Mouse (Mus musculus): Measurements from ENCODE around the gene Ppp1r27. TPM values are rescaled to one million over a fixed set of nuclear protein-coding genes. Genes with fewer than 3 reads are reported as not detected.
A peak's percentile ranks its signal among the peaks of the same experiment; 100 is the strongest.
"Not testable (repeated sequence)": the region's sequence is repeated elsewhere in the genome, so short reads cannot be mapped to it uniquely, and the experiment has no call there.

The Ppp1r27 gene
- not detected in 2 replicates for polyA plus RNA-seq (2014; fragmentation: Nextera tagmentation; extraction: Ambion mirVana)

GRCm38 (mm10) chr11:120550810-120551440 lies at the start of gene Ppp1r27:
Gene Ppp1r27, minus strand, starts transcription at chr11:120551132.
- H3K27me3 ChIP-seq (replicated peaks; ENCODE audit: control insufficient read depth, insufficient read depth, low read length) = no peaks in the 10 kb centered on the region
- WGBS = 96% methylated on average over 28 of the region's 28 CpGs
- H3K4me2 ChIP-seq (ENCODE audit: low read length) = peak within 1 kb of the TSS; percentile 94
- peak within 1 kb of the TSS; percentile 99 for H3K4me3 ChIP-seq (ENCODE audit: low read depth, low read length)
- H3K9ac ChIP-seq (ENCODE audit: low read length) = peak within 1 kb of the TSS; percentile 96
- DNase-seq (ENCODE audit: low spot score) = no peak
- H3K36me3 ChIP-seq (ENCODE audit: control insufficient read depth, insufficient read depth, low read length) = no peaks in the 10 kb centered on the region
- H3K4me1 ChIP-seq (ENCODE audit: control insufficient read depth, insufficient read depth, low read length) = peaks cover 13% of the 10 kb centered on the region
- H3K27ac ChIP-seq (ENCODE audit: low read depth, low read length) = peak within 1 kb of the TSS; percentile 74
- ATAC-seq = no peak
- no peaks in the 10 kb centered on the region for H3K9me3 ChIP-seq (replicated peaks; ENCODE audit: control insufficient read depth, low read length)

GRCm38 (mm10) chr11:120600716-120601115 lies 49.8 kb upstream of the Ppp1r27 start:
- H3K27ac ChIP-seq (ENCODE audit: low read depth, low read length) = no peak overlapping the region
- no peaks in the 10 kb centered on the region for H3K9me3 ChIP-seq (replicated peaks; ENCODE audit: control insufficient read depth, low read length)
- H3K4me2 ChIP-seq (ENCODE audit: low read length) = no peak overlapping the region
- H3K36me3 ChIP-seq (ENCODE audit: control insufficient read depth, insufficient read depth, low read length) = peaks cover 60% of the 10 kb centered on the region
- no peak overlapping the region for H3K4me3 ChIP-seq (ENCODE audit: low read depth, low read length)
- no peaks in the 10 kb centered on the region for H3K27me3 ChIP-seq (replicated peaks; ENCODE audit: control insufficient read depth, insufficient read depth, low read length)
- no peak overlapping the region for H3K9ac ChIP-seq (ENCODE audit: low read length)
- no peak for ATAC-seq
- no peak for DNase-seq (ENCODE audit: low spot score)
- peaks cover 16% of the 10 kb centered on the region for H3K4me1 ChIP-seq (ENCODE audit: control insufficient read depth, insufficient read depth, low read length)
- 99% methylated on average over 3 of the region's 3 CpGs for WGBS

- Histone ChIP-seq H3K4me3 (ENCODE audit: low read depth, low read length) (peak overlapping the region; percentile 97), H3K36me3 (ENCODE audit: control insufficient read depth, insufficient read depth, low read length) (peaks cover 58% of the 10 kb centered on the region), H3K27ac (ENCODE audit: low read depth, low read length) (peak overlapping the region; percentile 85; the same call in 1 of the 2 replicates), H3K9ac (ENCODE audit: low read length) (peak overlapping the region; percentile 98), H3K9me3 (replicated peaks; ENCODE audit: control insufficient read depth, low read length) (no peaks in the 10 kb centered on the region), H3K27me3 (replicated peaks; ENCODE audit: control insufficient read depth, insufficient read depth, low read length) (no peaks in the 10 kb centered on the region), H3K4me2 (ENCODE audit: low read length) (peak overlapping the region; percentile 87), H3K4me1 (ENCODE audit: control insufficient read depth, insufficient read depth, low read length) (peaks cover 16% of the 10 kb centered on the region)
- ATAC-seq (no peak), DNase-seq (ENCODE audit: low spot score) (no peak)
- WGBS = 49% methylated on average over 17 of the region's 17 CpGs
Measured at GRCm38 (mm10) chr11:120598990-120599549, 48.1 kb upstream of the Ppp1r27 start.

GRCm38 (mm10) chr11:120598283-120598989 lies 47.5 kb upstream of the Ppp1r27 start, which contains the start of the genes Alyref and Anapc11:
Gene Alyref, minus strand, starts transcription at chr11:120598365.
Gene Anapc11, plus strand, starts transcription at chr11:120598421.
- Histone ChIP-seq H3K36me3 (ENCODE audit: control insufficient read depth, insufficient read depth, low read length) (peaks cover 58% of the 10 kb centered on the region), H3K4me3 (ENCODE audit: low read depth, low read length) (peak within 1 kb of the TSS; percentile 97), H3K4me1 (ENCODE audit: control insufficient read depth, insufficient read depth, low read length) (peaks cover 16% of the 10 kb centered on the region), H3K27ac (ENCODE audit: low read depth, low read length) (peak within 1 kb of the TSS; percentile 86), H3K27me3 (replicated peaks; ENCODE audit: control insufficient read depth, insufficient read depth, low read length) (no peaks in the 10 kb centered on the region), H3K9me3 (replicated peaks; ENCODE audit: control insufficient read depth, low read length) (no peaks in the 10 kb centered on the region), H3K9ac (ENCODE audit: low read length) (peak within 1 kb of the TSS; percentile 98), H3K4me2 (ENCODE audit: low read length) (peak within 1 kb of the TSS; percentile 87)
- ATAC-seq (peak; percentile 99), DNase-seq (ENCODE audit: low spot score) (peak; percentile 98)
- under 1% methylated on average over 88 of the region's 88 CpGs for WGBS

- Histone ChIP-seq H3K4me3 (ENCODE audit: low read depth, low read length) (peak overlapping the region; percentile 97), H3K36me3 (ENCODE audit: control insufficient read depth, insufficient read depth, low read length) (peaks cover 58% of the 10 kb centered on the region), H3K9me3 (replicated peaks; ENCODE audit: control insufficient read depth, low read length) (no peaks in the 10 kb centered on the region), H3K4me1 (ENCODE audit: control insufficient read depth, insufficient read depth, low read length) (peaks cover 16% of the 10 kb centered on the region), H3K4me2 (ENCODE audit: low read length) (peak overlapping the region; percentile 72), H3K9ac (ENCODE audit: low read length) (peak overlapping the region; percentile 98), H3K27me3 (replicated peaks; ENCODE audit: control insufficient read depth, insufficient read depth, low read length) (no peaks in the 10 kb centered on the region), H3K27ac (ENCODE audit: low read depth, low read length) (peak overlapping the region; percentile 86)
- 6% methylated on average over 77 of the region's 99 CpGs for WGBS
- peak; percentile 65 for ATAC-seq
- no peak for DNase-seq (ENCODE audit: low spot score)
Measured at GRCm38 (mm10) chr11:120597240-120598235, 46.6 kb upstream of the Ppp1r27 start.

GRCm38 (mm10) chr11:120588531-120588930 lies 37.6 kb upstream of the Ppp1r27 start:
- Histone ChIP-seq H3K36me3 (ENCODE audit: control insufficient read depth, insufficient read depth, low read length) (peaks cover 89% of the 10 kb centered on the region), H3K4me2 (ENCODE audit: low read length) (no peak overlapping the region)
- 97% methylated on average over 6 of the region's 6 CpGs for WGBS

GRCm38 (mm10) chr11:120583937-120584336 lies 33.0 kb upstream of the Ppp1r27 start:
- H3K9ac ChIP-seq (ENCODE audit: low read length) = no peak overlapping the region
- peaks cover 10% of the 10 kb centered on the region for H3K4me1 ChIP-seq (ENCODE audit: control insufficient read depth, insufficient read depth, low read length)
- DNase-seq (ENCODE audit: low spot score) (no peak), ATAC-seq (no peak)
- WGBS = 97% methylated on average over 1 of the region's 1 CpGs
- no peak overlapping the region for H3K4me3 ChIP-seq (ENCODE audit: low read depth, low read length)
- no peak overlapping the region for H3K4me2 ChIP-seq (ENCODE audit: low read length)
- H3K36me3 ChIP-seq (ENCODE audit: control insufficient read depth, insufficient read depth, low read length) = peaks cover 55% of the 10 kb centered on the region
- H3K27me3 ChIP-seq (replicated peaks; ENCODE audit: control insufficient read depth, insufficient read depth, low read length) = no peaks in the 10 kb centered on the region
- no peak overlapping the region for H3K27ac ChIP-seq (ENCODE audit: low read depth, low read length)
- no peaks in the 10 kb centered on the region for H3K9me3 ChIP-seq (replicated peaks; ENCODE audit: control insufficient read depth, low read length)

More at GRCm38 (mm10) chr11:120588531-120588930, 37.6 kb upstream of the Ppp1r27 start:
- ATAC-seq (no peak), DNase-seq (ENCODE audit: low spot score) (no peak)
- Histone ChIP-seq H3K9ac (ENCODE audit: low read length) (no peak overlapping the region), H3K9me3 (replicated peaks; ENCODE audit: control insufficient read depth, low read length) (no peaks in the 10 kb centered on the region), H3K4me1 (ENCODE audit: control insufficient read depth, insufficient read depth, low read length) (no peaks in the 10 kb centered on the region), H3K27me3 (replicated peaks; ENCODE audit: control insufficient read depth, insufficient read depth, low read length) (no peaks in the 10 kb centered on the region), H3K27ac (ENCODE audit: low read depth, low read length) (no peak overlapping the region), H3K4me3 (ENCODE audit: low read depth, low read length) (no peak overlapping the region)

- ATAC-seq; H3K9me3 ChIP-seq (replicated peaks; ENCODE audit: control insufficient read depth, low read length); H3K4me1 ChIP-seq (ENCODE audit: control insufficient read depth, insufficient read depth, low read length); H3K27ac ChIP-seq (ENCODE audit: low read depth, low read length); H3K4me2 ChIP-seq (ENCODE audit: low read length); DNase-seq (ENCODE audit: low spot score); H3K9ac ChIP-seq (ENCODE audit: low read length); H3K4me3 ChIP-seq (ENCODE audit: low read depth, low read length); H3K27me3 ChIP-seq (replicated peaks; ENCODE audit: control insufficient read depth, insufficient read depth, low read length): not testable (repeated sequence)
- peaks cover 55% of the 10 kb centered on the region for H3K36me3 ChIP-seq (ENCODE audit: control insufficient read depth, insufficient read depth, low read length)
- WGBS = 92% methylated on average over 2 of the region's 2 CpGs
Measured at GRCm38 (mm10) chr11:120582982-120583293, 32.0 kb upstream of the Ppp1r27 start.
